11 mouse cellular contexts compared by ENCODE assay signal in the genomic region with DNA sequence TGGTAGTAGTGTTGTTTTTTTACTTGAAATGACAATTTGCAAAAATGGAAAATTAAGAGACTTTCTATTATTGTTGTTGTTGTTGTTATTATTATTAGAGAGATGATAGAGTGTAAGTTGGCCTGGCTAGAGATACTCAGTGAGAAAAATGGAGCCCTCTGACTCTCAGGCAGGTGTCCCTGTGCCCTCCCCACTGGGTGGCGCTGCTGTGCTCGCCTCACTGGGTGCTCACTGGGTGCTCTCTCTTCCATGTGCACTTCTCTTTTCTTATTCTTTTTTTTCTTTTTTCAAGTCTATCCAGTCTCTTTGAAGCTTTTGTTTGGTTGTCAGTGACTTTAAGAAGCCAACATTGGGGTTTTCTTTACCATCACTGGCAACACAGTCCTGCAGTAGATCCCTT. TPM values are rescaled to one million over a fixed set of nuclear protein-coding genes. Genes with fewer than 3 reads are reported as not detected.
A peak's percentile ranks its signal among the peaks of the same experiment; 100 is the strongest.
DNase-seq lines count a peak whose midpoint lies in the region; ATAC-seq and TF ChIP-seq lines count a peak whose summit lies in the region.
"Had no signal": no experiment of that assay in that cellular context is flagged by ENCODE, and none has a peak within 500 bp of the region (broad histone marks: within the 10 kb centered on the region; RNA-seq: fewer than 3 reads in every experiment).

No protein-coding gene starts in this region.

- peak; percentile 28 to 46 for DNase-seq in heart, postnatal 14 days
- DNase-seq in heart, adult 8-10 months (ENCODE audit: low spot score) = no peak
- peak; percentile 71 for DNase-seq in thymus, adult 2 months
- no peak for DNase-seq in thymus, adult 18-20 months
- DNase-seq in liver, embryonic 14.5 days (ENCODE audit: low read depth in 3 of 3, low spot score in 3 of 3) = no peak
- DNase-seq in embryonic facial prominence, embryonic 10.5 days (ENCODE audit: low spot score) = no peak
- DNase-seq in cerebellum, adult 11-12 months = no peak
- DNase-seq in cerebellum, adult 11 months = no peak

- 34% methylated on average over 2 of the region's 2 CpGs for WGBS in thymus, adult 2 months
- WGBS in liver, embryonic 14.5 days (ENCODE audit: insufficient replicate concordance) = 26% methylated on average over 2 of the region's 2 CpGs
- WGBS in embryonic facial prominence, embryonic 10.5 days = 18% methylated on average over 2 of the region's 2 CpGs

- no peak overlapping the region for H3K27ac ChIP-seq in thymus, adult 2 months (ENCODE audit: control insufficient read depth, insufficient read depth, low read length)
- H3K27ac ChIP-seq in liver, embryonic 14.5 days = no peak overlapping the region
- H3K27ac ChIP-seq in embryonic facial prominence, embryonic 10.5 days (replicated peaks) = no peak overlapping the region
- H3K27ac ChIP-seq: embryonic facial prominence, embryonic 13.5 days; heart, embryonic 15.5 days; stomach, embryonic 15.5 days had no signal

- peak; percentile 85 for TF ChIP-seq CTCF in thymus, adult 2 months (IDR thresholded peaks at IDR 0.05; ENCODE audit: borderline replicate concordance, control insufficient read depth, extremely low read depth, insufficient read depth, low read length, poor library complexity)
- peak; percentile 72 for TF ChIP-seq CTCF in liver, embryonic 14.5 days (IDR thresholded peaks at IDR 0.05; ENCODE audit: low read depth)

- no peaks in the 10 kb centered on the region for H3K9me3 ChIP-seq in liver, embryonic 14.5 days (ENCODE audit: control insufficient read depth, low read length)
- no peaks in the 10 kb centered on the region for H3K9me3 ChIP-seq in embryonic facial prominence, embryonic 10.5 days
- H3K9me3 ChIP-seq: embryonic facial prominence, embryonic 13.5 days; heart, embryonic 15.5 days; stomach, embryonic 15.5 days had no signal

- TF ChIP-seq POLR2A in thymus, adult 2 months (IDR thresholded peaks at IDR 0.05; ENCODE audit: control insufficient read depth, extremely low read depth, insufficient read depth, low read length, poor library complexity) = no peak

- no peak overlapping the region for H3K9ac ChIP-seq in liver, embryonic 14.5 days (replicated peaks)
- H3K9ac ChIP-seq: embryonic facial prominence, embryonic 13.5 days; heart, embryonic 15.5 days; stomach, embryonic 15.5 days had no signal

- ATAC-seq in liver, embryonic 14.5 days (ENCODE audit: insufficient read depth) = no peak

- intact Hi-C loops in heart, postnatal 14 days (cut with DNase I) = no loop called here

- H3K27me3 ChIP-seq in thymus, adult 2 months (ENCODE audit: control insufficient read depth, insufficient read depth, low read length) = no peaks in the 10 kb centered on the region
- H3K27me3 ChIP-seq in liver, embryonic 14.5 days (ENCODE audit: control insufficient read depth, insufficient read depth, low read length) = no peaks in the 10 kb centered on the region
- H3K27me3 ChIP-seq in embryonic facial prominence, embryonic 10.5 days (replicated peaks; ENCODE audit: low read depth, poor library complexity, severe bottlenecking) = no peaks in the 10 kb centered on the region
- H3K27me3 ChIP-seq: embryonic facial prominence, embryonic 13.5 days; heart, embryonic 15.5 days; stomach, embryonic 15.5 days had no signal

- no peak for TF ChIP-seq EP300 in liver, embryonic 14.5 days (IDR thresholded peaks at IDR 0.05; ENCODE audit: low read depth)

- H3K4me3 ChIP-seq in thymus, adult 2 months (ENCODE audit: control insufficient read depth, insufficient read depth, low read length) = no peak overlapping the region
- no peak overlapping the region for H3K4me3 ChIP-seq in liver, embryonic 14.5 days (ENCODE audit: insufficient read depth in 1 of 2, low read depth in 2 of 2, low read length in 2 of 2)
- no peak overlapping the region for H3K4me3 ChIP-seq in embryonic facial prominence, embryonic 10.5 days
- H3K4me3 ChIP-seq: embryonic facial prominence, embryonic 13.5 days; heart, embryonic 15.5 days; stomach, embryonic 15.5 days had no signal

- H3K36me3 ChIP-seq in thymus, adult 2 months (ENCODE audit: control insufficient read depth, insufficient read depth, low read length) = no peaks in the 10 kb centered on the region
- no peaks in the 10 kb centered on the region for H3K36me3 ChIP-seq in liver, embryonic 14.5 days (replicated peaks; ENCODE audit: control insufficient read depth, insufficient read depth, low read depth)
- no peaks in the 10 kb centered on the region for H3K36me3 ChIP-seq in embryonic facial prominence, embryonic 10.5 days (replicated peaks)
- H3K36me3 ChIP-seq: embryonic facial prominence, embryonic 13.5 days; heart, embryonic 15.5 days; stomach, embryonic 15.5 days had no signal

- peaks cover 26% of the 10 kb centered on the region for H3K4me1 ChIP-seq in thymus, adult 2 months (replicated peaks; ENCODE audit: control insufficient read depth, insufficient read depth, low read length)
- no peaks in the 10 kb centered on the region for H3K4me1 ChIP-seq in liver, embryonic 14.5 days (replicated peaks; ENCODE audit: control insufficient read depth in 2 of 2, insufficient read depth in 2 of 2, low read length in 1 of 2)
- H3K4me1 ChIP-seq in embryonic facial prominence, embryonic 10.5 days = peaks cover under 1% of the 10 kb centered on the region; the same call in 1 of the 2 replicates
- H3K4me1 ChIP-seq: embryonic facial prominence, embryonic 13.5 days; heart, embryonic 15.5 days; stomach, embryonic 15.5 days had no signal

- no peak overlapping the region for H3K4me2 ChIP-seq in liver, embryonic 14.5 days (ENCODE audit: low read depth)
- H3K4me2 ChIP-seq: embryonic facial prominence, embryonic 13.5 days; heart, embryonic 15.5 days; stomach, embryonic 15.5 days had no signal

RNA-seq across cellular contexts. Expression of a gene that starts 18.6 kb away (rescaled TPM):
- total RNA-seq in heart, postnatal 14 days (2021) = under 1 TPM; 0.49 to 0.84 TPM
- under 1 TPM; 0.16 to 0.29 (median 0.21) TPM for total RNA-seq in heart, adult 8-10 months (2022)
- polyA plus RNA-seq in thymus, adult 2 months (2012; rRNA removed) = 51.3 and 59.5 TPM in 2 replicates
- 2.4 TPM in 2 replicates for polyA plus RNA-seq in liver, embryonic 14.5 days (2012; rRNA removed)
- polyA plus RNA-seq in liver, embryonic 14.5 days (2014; fragmentation: Nextera tagmentation; extraction: Ambion mirVana) = 1.2 and 1.5 TPM in 2 replicates
- 0.05 and 0.17 TPM in 2 replicates for polyA plus RNA-seq in embryonic facial prominence, embryonic 10.5 days (2016; fragmentation: Nextera tagmentation; extraction: Ambion mirVana)

RNA-seq across cellular contexts. Expression of a gene that starts 18.7 kb away (rescaled TPM):
- 1 to 10 TPM in 1 of 2 experiments, under 1 TPM in 1; 0.74 to 1.0 TPM for total RNA-seq in heart, postnatal 14 days (2021)
- total RNA-seq in heart, adult 8-10 months (2022) = under 1 TPM in 2 of 4 experiments, not detected in 2; 0.19 TPM
- 50.9 and 57.3 TPM in 2 replicates for polyA plus RNA-seq in thymus, adult 2 months (2012; rRNA removed)
- 1.0 and 1.3 TPM in 2 replicates for polyA plus RNA-seq in liver, embryonic 14.5 days (2012; rRNA removed)
- 1.3 and 1.8 TPM in 2 replicates for polyA plus RNA-seq in liver, embryonic 14.5 days (2014; fragmentation: Nextera tagmentation; extraction: Ambion mirVana)
- 1.1 and 1.6 TPM in 2 replicates for polyA plus RNA-seq in embryonic facial prominence, embryonic 10.5 days (2016; fragmentation: Nextera tagmentation; extraction: Ambion mirVana)

RNA-seq across cellular contexts. Expression of a gene that starts 49.2 kb away (rescaled TPM):
- 10 to 100 TPM; 38.3 to 39.3 TPM for total RNA-seq in heart, postnatal 14 days (2021)
- total RNA-seq in heart, adult 8-10 months (2022) = 10 to 100 TPM; 37.7 to 46.1 (median 40.5) TPM
- 27.8 and 30.2 TPM in 2 replicates for polyA plus RNA-seq in thymus, adult 2 months (2012; rRNA removed)
- polyA plus RNA-seq in liver, embryonic 14.5 days (2012; rRNA removed) = 6.5 and 11.3 TPM in 2 replicates
- polyA plus RNA-seq in liver, embryonic 14.5 days (2014; fragmentation: Nextera tagmentation; extraction: Ambion mirVana) = 17.3 and 18.1 TPM in 2 replicates
- polyA plus RNA-seq in embryonic facial prominence, embryonic 10.5 days (2016; fragmentation: Nextera tagmentation; extraction: Ambion mirVana) = 81.4 and 86.9 TPM in 2 replicates

RNA-seq across cellular contexts. Expression of a gene that starts 59.3 kb away (rescaled TPM):
- 10 to 100 TPM; 70.6 to 76.5 TPM for total RNA-seq in heart, postnatal 14 days (2021)
- 100 to 1,000 TPM in 1 of 4 experiments, 10 to 100 TPM in 3; 80.2 to 101 (median 83.8) TPM for total RNA-seq in heart, adult 8-10 months (2022)
- 28.5 and 32.5 TPM in 2 replicates for polyA plus RNA-seq in thymus, adult 2 months (2012; rRNA removed)
- polyA plus RNA-seq in liver, embryonic 14.5 days (2012; rRNA removed) = 24.8 and 49.7 TPM in 2 replicates
- polyA plus RNA-seq in liver, embryonic 14.5 days (2014; fragmentation: Nextera tagmentation; extraction: Ambion mirVana) = 109 and 112 TPM in 2 replicates
- polyA plus RNA-seq in embryonic facial prominence, embryonic 10.5 days (2016; fragmentation: Nextera tagmentation; extraction: Ambion mirVana) = 260 and 274 TPM in 2 replicates

Comparison
In these comparisons a context has a peak if more than half of its experiments do, and no peak if none do; other contexts are left out.
1. DNase-seq: peak in heart, postnatal 14 days (2 of 2) and thymus, adult 2 months (single experiment); none in heart, adult 8-10 months (single experiment), thymus, adult 18-20 months (0 of 2), liver, embryonic 14.5 days (0 of 3), embryonic facial prominence, embryonic 10.5 days (single experiment), cerebellum, adult 11-12 months (single experiment) and cerebellum, adult 11 months (single experiment).
2. RNA of a gene that starts 18.6 kb away (polyA plus RNA-seq): 51.3 to 59.5 TPM in thymus, adult 2 months; 1.2 to 2.4 TPM in liver, embryonic 14.5 days and 0.05 to 0.17 TPM in embryonic facial prominence, embryonic 10.5 days; every median in the first group is over 10 times any median in the second.
3. RNA of a gene that starts 18.7 kb away (polyA plus RNA-seq): 50.9 to 57.3 TPM in thymus, adult 2 months; 1.0 to 1.8 TPM in liver, embryonic 14.5 days and 1.1 to 1.6 TPM in embryonic facial prominence, embryonic 10.5 days; every median in the first group is over 10 times any median in the second.